Mouse (Mus musculus): ENCODE results near the gene Foxn3. TPM values are rescaled to one million over a fixed set of nuclear protein-coding genes. Genes with fewer than 3 reads are reported as not detected.

Foxn3 gene
- polyA plus RNA-seq, 1 experiment: 61.0 TPM

- Histone ChIP-seq H3K9me3 (replicated peaks; ENCODE audit: control insufficient read depth, insufficient read depth, low read length, poor library complexity, severe bottlenecking) (no peaks in the 10 kb centered on the region), H3K27ac (ENCODE audit: insufficient read depth, low read length) (no peak overlapping the region), H3K4me1 (ENCODE audit: control insufficient read depth, insufficient read depth, low read length) (peaks cover 2% of the 10 kb centered on the region), H3K36me3 (ENCODE audit: control insufficient read depth, insufficient read depth, low read length, poor library complexity, severe bottlenecking) (no peaks in the 10 kb centered on the region), H3K4me3 (ENCODE audit: low read depth, low read length) (no peak overlapping the region), H3K9ac (ENCODE audit: low read depth, poor library complexity, severe bottlenecking) (no peak overlapping the region), H3K27me3 (ENCODE audit: control insufficient read depth, insufficient read depth, low read length, poor library complexity, severe bottlenecking) (no peaks in the 10 kb centered on the region)
- TF ChIP-seq CTCF (IDR thresholded peaks at IDR 0.05; ENCODE audit: low read depth, low read length) (no peak), POLR2A (IDR thresholded peaks at IDR 0.05; ENCODE audit: insufficient read depth, low read length) (no peak), EP300 (IDR thresholded peaks at IDR 0.05; ENCODE audit: insufficient read depth, low read depth, low read length) (no peak)
Measured at GRCm38 (mm10) chr12:99286662-99287061, 276.7 kb downstream of the Foxn3 start.

- Histone ChIP-seq H3K9me3 (replicated peaks; ENCODE audit: control insufficient read depth, insufficient read depth, low read length, poor library complexity, severe bottlenecking) (no peaks in the 10 kb centered on the region), H3K4me1 (ENCODE audit: control insufficient read depth, insufficient read depth, low read length) (peaks cover 2% of the 10 kb centered on the region), H3K9ac (ENCODE audit: low read depth, poor library complexity, severe bottlenecking) (no peak overlapping the region), H3K4me3 (ENCODE audit: low read depth, low read length) (no peak overlapping the region), H3K27ac (ENCODE audit: insufficient read depth, low read length) (no peak overlapping the region), H3K36me3 (ENCODE audit: control insufficient read depth, insufficient read depth, low read length, poor library complexity, severe bottlenecking) (no peaks in the 10 kb centered on the region), H3K27me3 (ENCODE audit: control insufficient read depth, insufficient read depth, low read length, poor library complexity, severe bottlenecking) (no peaks in the 10 kb centered on the region)
- no peak for TF ChIP-seq CTCF (IDR thresholded peaks at IDR 0.05; ENCODE audit: low read depth, low read length)
- no peak for TF ChIP-seq POLR2A (IDR thresholded peaks at IDR 0.05; ENCODE audit: insufficient read depth, low read length)
- TF ChIP-seq EP300 (IDR thresholded peaks at IDR 0.05; ENCODE audit: insufficient read depth, low read depth, low read length): no peak
Measured at GRCm38 (mm10) chr12:99285656-99286055, 277.7 kb downstream of the Foxn3 start.

DNA sequence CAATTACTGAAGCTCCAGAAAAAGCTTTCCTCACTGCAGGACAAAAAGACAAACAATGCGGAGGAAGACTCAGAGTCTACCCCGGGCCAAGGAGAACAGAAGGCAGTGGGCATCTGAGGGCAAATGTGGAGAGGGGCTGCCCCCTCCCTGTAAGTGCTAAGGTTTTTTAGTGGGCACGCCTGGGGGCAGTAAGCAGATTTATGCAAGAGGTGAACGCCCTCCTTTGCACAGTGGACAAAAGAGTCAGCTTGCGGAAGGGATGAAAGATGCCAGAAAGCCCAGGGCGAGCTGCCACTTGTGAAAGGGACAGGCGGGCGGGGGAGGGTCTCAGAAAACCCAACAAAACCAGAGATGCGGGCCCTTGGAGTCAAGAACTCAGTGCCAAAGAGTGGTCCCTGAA is 278.2 kb downstream of the Foxn3 start:
- Histone ChIP-seq H3K36me3 (ENCODE audit: control insufficient read depth, insufficient read depth, low read length, poor library complexity, severe bottlenecking) (no peaks in the 10 kb centered on the region), H3K4me3 (ENCODE audit: low read depth, low read length) (no peak overlapping the region), H3K9me3 (replicated peaks; ENCODE audit: control insufficient read depth, insufficient read depth, low read length, poor library complexity, severe bottlenecking) (no peaks in the 10 kb centered on the region), H3K4me1 (ENCODE audit: control insufficient read depth, insufficient read depth, low read length) (peaks cover 2% of the 10 kb centered on the region), H3K27ac (ENCODE audit: insufficient read depth, low read length) (no peak overlapping the region), H3K9ac (ENCODE audit: low read depth, poor library complexity, severe bottlenecking) (no peak overlapping the region), H3K27me3 (ENCODE audit: control insufficient read depth, insufficient read depth, low read length, poor library complexity, severe bottlenecking) (no peaks in the 10 kb centered on the region)
- TF ChIP-seq POLR2A (IDR thresholded peaks at IDR 0.05; ENCODE audit: insufficient read depth, low read length): no peak
- 0 out of 2 replicates have a peak, but pooled peaks have one; percentile 34 for TF ChIP-seq EP300 (IDR thresholded peaks at IDR 0.05; ENCODE audit: insufficient read depth, low read depth, low read length)
- TF ChIP-seq CTCF (IDR thresholded peaks at IDR 0.05; ENCODE audit: low read depth, low read length): no peak

- Histone ChIP-seq H3K4me3 (ENCODE audit: low read depth, low read length) (no peak overlapping the region), H3K9ac (ENCODE audit: low read depth, poor library complexity, severe bottlenecking) (no peak overlapping the region), H3K9me3 (replicated peaks; ENCODE audit: control insufficient read depth, insufficient read depth, low read length, poor library complexity, severe bottlenecking) (no peaks in the 10 kb centered on the region), H3K4me1 (ENCODE audit: control insufficient read depth, insufficient read depth, low read length) (peaks cover 2% of the 10 kb centered on the region), H3K27me3 (ENCODE audit: control insufficient read depth, insufficient read depth, low read length, poor library complexity, severe bottlenecking) (no peaks in the 10 kb centered on the region), H3K36me3 (ENCODE audit: control insufficient read depth, insufficient read depth, low read length, poor library complexity, severe bottlenecking) (no peaks in the 10 kb centered on the region), H3K27ac (ENCODE audit: insufficient read depth, low read length) (no peak overlapping the region)
- TF ChIP-seq CTCF (IDR thresholded peaks at IDR 0.05; ENCODE audit: low read depth, low read length): no peak
- TF ChIP-seq POLR2A (IDR thresholded peaks at IDR 0.05; ENCODE audit: insufficient read depth, low read length): no peak
- no peak for TF ChIP-seq EP300 (IDR thresholded peaks at IDR 0.05; ENCODE audit: insufficient read depth, low read depth, low read length)
Measured at GRCm38 (mm10) chr12:99284419-99285069, 278.8 kb downstream of the Foxn3 start.

- Histone ChIP-seq H3K4me1 (ENCODE audit: control insufficient read depth, insufficient read depth, low read length) (no peaks in the 10 kb centered on the region), H3K9me3 (replicated peaks; ENCODE audit: control insufficient read depth, insufficient read depth, low read length, poor library complexity, severe bottlenecking) (no peaks in the 10 kb centered on the region), H3K36me3 (ENCODE audit: control insufficient read depth, insufficient read depth, low read length, poor library complexity, severe bottlenecking) (no peaks in the 10 kb centered on the region), H3K27me3 (ENCODE audit: control insufficient read depth, insufficient read depth, low read length, poor library complexity, severe bottlenecking) (no peaks in the 10 kb centered on the region), H3K9ac (ENCODE audit: low read depth, poor library complexity, severe bottlenecking) (no peak overlapping the region), H3K27ac (ENCODE audit: insufficient read depth, low read length) (no peak overlapping the region), H3K4me3 (ENCODE audit: low read depth, low read length) (no peak overlapping the region)
- TF ChIP-seq CTCF (IDR thresholded peaks at IDR 0.05; ENCODE audit: low read depth, low read length) (no peak), EP300 (IDR thresholded peaks at IDR 0.05; ENCODE audit: insufficient read depth, low read depth, low read length) (no peak), POLR2A (IDR thresholded peaks at IDR 0.05; ENCODE audit: insufficient read depth, low read length) (no peak)
Measured at GRCm38 (mm10) chr12:99280826-99281225, 282.6 kb downstream of the Foxn3 start.

DNA sequence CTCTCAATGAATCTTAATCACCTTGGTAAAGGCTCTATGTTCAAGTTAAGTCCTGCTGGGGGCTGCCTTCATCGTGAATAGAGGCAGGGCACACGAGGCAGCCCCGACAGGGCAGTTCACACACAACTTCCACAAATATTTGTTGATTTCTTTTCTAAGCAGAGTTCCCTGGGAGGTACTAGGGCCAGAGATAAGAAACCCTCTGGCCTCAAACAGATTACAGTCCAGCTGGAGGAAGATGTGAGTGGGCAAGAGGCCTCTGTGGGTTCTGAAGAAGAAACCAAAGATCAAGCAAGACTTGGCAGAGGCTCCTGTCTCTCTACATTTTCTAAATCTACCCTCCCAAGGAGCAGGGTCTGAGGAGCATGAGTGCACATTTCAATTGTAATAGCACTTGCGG is 283.1 kb downstream of the Foxn3 start:
- Histone ChIP-seq H3K4me3 (ENCODE audit: low read depth, low read length) (no peak overlapping the region), H3K4me1 (ENCODE audit: control insufficient read depth, insufficient read depth, low read length) (no peaks in the 10 kb centered on the region), H3K9ac (ENCODE audit: low read depth, poor library complexity, severe bottlenecking) (no peak overlapping the region), H3K9me3 (replicated peaks; ENCODE audit: control insufficient read depth, insufficient read depth, low read length, poor library complexity, severe bottlenecking) (no peaks in the 10 kb centered on the region), H3K36me3 (ENCODE audit: control insufficient read depth, insufficient read depth, low read length, poor library complexity, severe bottlenecking) (no peaks in the 10 kb centered on the region), H3K27me3 (ENCODE audit: control insufficient read depth, insufficient read depth, low read length, poor library complexity, severe bottlenecking) (no peaks in the 10 kb centered on the region), H3K27ac (ENCODE audit: insufficient read depth, low read length) (no peak overlapping the region)
- TF ChIP-seq POLR2A (IDR thresholded peaks at IDR 0.05; ENCODE audit: insufficient read depth, low read length): no peak
- no peak for TF ChIP-seq EP300 (IDR thresholded peaks at IDR 0.05; ENCODE audit: insufficient read depth, low read depth, low read length)
- no peak for TF ChIP-seq CTCF (IDR thresholded peaks at IDR 0.05; ENCODE audit: low read depth, low read length)

Measured in ES-Bruce4 (cell line).